Mouse (Mus musculus): ENCODE results near the gene Mthfd1l.

DNA sequence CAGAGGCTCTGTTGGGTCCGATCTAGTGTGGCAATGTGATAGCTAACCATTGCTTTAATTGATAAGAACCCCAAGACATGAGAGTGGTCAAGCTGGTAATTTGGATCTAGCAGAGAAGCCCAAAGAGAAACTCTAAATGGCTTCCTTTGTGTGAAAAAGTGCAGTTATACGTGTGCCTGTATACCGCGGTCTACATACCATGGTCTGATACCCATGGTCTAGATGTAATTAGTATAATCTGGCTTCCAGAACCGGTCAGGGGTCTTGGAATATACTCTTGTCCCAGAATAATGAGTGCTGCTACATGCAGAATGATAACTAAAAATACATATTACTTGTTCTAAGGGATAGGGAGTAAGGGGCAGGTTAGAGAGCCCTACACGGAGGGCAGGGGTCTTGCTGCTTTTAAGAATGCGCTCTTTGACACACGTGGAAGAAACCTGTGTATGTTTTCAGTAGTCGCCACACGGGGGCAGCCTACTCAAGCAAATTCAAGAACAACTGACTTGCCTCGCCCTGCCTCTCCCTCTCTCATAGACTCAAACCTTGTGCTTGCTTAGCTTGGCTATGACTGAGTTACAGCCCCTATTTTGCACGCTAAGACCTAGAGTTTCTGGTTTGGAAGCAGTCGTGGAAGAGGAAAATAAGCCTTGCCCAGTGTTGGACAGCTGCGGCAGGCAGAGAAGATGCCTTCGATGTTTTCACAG is 23.4 kb downstream of the Mthfd1l start:
- TF ChIP-seq POLR2A (IDR thresholded peaks at IDR 0.05; ENCODE audit: borderline replicate concordance, low read depth, low read length) (no peak), CTCF (IDR thresholded peaks at IDR 0.05; ENCODE audit: low read depth, low read length) (peak; percentile 67)

Measured in bone marrow macrophage, adult 2 months (primary cell).